Mouse (Mus musculus): ENCODE measurements at regions not wholly inside any gene's neighbourhood (a gene's known extent, or its start where the extent isn't known, plus 50 kb on each side); places are given as distances from the start of the nearest gene placed in this dataset.

DNA sequence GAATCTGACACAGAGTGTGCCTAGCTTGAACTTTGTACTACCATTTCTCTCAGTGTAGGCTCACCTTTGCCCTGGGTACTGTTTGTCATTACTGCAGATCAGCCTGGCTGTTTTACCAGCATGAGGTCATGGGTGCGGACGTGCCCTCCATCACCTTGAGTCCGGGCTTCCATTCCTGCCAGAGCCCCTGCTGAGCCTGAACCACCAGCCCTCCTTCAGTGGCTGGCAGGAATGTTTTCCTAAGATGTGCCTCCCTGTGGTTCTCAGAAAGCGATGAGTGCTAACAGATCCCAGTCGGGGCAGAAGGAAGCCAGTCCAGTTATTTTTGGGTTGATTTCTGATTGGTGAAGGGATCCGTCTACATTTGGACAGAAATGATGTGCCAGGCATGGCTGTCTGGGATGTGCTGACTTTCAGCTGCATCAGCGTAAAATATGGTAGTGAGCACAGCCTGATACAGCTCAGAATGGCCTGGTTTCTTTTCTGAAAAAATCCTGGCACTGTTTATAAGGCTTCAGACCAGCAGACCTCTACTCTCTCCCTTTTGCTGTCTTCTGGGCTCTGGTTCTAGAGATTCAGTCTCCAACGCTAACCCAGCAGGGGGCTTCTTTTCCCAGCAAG, 324.0 kb upstream of the Nfe2l3 start:
- DNase-seq = no peak

- DNase-seq = no peak
Observed at GRCm38 (mm10) chr6:51110596-51110995, 321.9 kb upstream of the Nfe2l3 start.

GRCm38 (mm10) chr6:51114604-51115333, 317.7 kb upstream of the Nfe2l3 start:
- no peak for DNase-seq

DNA sequence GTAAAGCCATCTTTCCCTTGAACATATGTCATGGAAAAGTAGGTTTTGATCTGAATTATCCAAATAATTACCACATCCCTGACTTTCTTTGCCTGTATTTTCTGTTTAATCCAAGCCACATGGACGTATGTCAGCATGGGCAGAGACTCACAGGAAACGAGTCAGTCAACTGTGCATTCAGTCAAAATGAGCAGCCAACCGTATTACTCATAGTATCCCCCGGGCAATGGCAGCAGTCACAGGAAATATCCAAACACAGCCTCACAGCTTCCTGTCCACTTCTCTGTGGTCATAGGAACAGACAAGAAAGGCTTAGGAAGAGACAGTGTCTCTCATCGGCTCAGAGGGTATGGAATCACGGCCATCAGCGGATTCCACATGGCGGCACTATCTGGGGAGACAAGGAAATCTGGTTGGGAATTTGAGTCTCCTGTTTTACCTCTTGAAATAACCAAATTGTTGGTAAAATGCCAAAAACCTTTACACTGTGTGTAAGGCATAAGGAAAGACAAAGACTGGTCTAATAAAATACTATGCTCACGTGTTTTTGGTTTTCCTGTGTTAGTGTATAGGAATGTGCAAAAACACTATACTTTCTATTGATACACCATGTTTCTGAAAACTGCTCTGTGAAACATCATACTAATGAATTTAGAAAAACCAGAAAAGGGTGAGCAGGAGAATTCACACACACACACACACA, 313.5 kb upstream of the Nfe2l3 start:
- peak in 1 of 2 experiments; percentile 14 for DNase-seq

DNA sequence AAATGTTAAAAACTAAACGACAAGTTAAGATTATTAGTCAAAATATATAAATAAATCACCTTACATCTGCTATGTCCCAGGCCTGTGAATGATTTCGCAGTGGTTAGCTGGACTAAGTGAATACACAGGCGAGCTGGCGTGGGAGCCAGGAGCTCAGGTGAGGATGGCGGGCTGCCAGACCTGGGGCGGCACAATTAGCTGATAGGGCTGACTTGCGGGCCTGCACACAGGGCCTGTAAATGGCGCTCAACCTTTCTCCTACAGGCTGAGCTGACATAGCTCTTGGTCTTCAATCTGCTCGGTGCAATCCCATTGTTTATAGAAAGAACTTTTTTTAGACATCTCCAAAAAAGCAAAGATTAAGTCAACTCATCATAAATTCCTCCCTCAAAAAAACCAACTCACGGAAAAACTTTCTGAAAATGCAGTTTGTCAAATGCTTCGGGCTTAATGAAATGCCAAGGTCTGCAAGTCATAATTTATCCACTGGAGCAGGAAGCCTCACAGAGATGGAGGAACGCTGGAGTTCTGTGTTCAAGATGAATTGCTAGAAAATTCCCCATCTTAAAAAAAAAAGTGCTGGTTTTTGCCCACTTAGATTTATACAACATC, 312.7 kb upstream of the Nfe2l3 start:
- peak; percentile 20 to 31 for DNase-seq

GRCm38 (mm10) chr6:51122941-51123340, 309.5 kb upstream of the Nfe2l3 start:
- no peak for DNase-seq

DNA sequence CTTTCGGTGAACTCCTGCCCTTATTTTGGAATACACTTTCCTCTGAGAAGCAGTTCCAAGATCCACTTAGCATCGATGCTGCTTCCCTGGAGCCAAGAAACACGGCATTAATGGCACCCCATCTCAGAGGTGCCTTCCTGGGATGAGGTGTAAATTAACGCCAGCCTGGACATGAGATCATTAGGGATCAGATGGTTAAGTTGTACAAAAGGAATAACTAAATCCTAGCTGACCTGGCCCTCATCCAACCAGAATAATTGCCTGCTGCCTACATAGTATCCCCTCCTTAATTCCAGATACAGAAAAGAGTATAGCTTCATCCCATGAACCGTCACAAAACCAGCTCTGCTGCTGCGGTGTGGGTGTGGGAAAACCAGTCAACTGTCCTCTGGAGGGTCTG, 304.6 kb upstream of the Nfe2l3 start:
- no peak for DNase-seq

- no peak for DNase-seq
Observed at GRCm38 (mm10) chr6:51129096-51129495, 303.4 kb upstream of the Nfe2l3 start.

DNA sequence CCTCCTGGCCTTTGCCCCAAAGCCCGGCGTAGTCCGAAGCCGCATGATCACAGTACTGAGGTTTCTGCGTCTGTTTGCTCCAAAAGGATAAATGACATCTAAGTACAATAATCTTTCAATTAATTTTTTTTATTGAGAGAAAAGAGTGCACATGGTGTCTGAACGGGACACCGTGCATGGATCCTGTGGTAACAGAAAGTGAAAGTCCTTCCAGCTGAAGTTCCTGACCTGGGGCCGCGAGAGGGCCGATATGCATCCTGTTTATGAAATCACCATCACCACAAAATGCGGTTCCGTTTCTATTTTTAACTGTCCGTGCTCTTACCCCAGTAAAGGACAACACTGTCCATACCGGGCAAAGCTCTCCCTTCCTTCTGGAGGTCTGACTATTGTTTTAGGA, 302.9 kb upstream of the Nfe2l3 start:
- peak; percentile 74 to 77 for DNase-seq

GRCm38 (mm10) chr6:51144762-51145161, 287.7 kb upstream of the Nfe2l3 start:
- no peak for DNase-seq

GRCm38 (mm10) chr6:51145863-51146262, 286.6 kb upstream of the Nfe2l3 start:
- DNase-seq = no peak

DNA sequence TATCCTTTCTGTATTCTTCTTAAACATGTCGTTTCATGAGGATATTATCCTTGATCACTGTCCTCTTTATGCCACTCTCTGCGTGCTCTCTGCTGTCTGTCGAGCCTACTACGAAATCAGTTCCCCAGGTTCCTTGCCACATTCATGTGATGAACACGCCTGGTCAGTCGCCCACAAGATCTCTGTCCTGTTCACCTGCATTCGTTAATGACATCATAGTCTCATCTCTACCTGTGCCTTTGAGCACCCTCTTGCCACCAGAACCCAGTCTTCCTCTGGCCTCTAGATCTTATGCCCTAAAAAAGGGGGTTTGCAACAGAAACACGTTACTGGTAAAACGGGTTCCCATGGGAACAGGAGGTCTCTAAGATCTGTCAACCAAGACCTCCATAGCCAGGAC, 283.6 kb upstream of the Nfe2l3 start:
- DNase-seq = no peak

GRCm38 (mm10) chr6:51150066-51150465, 282.4 kb upstream of the Nfe2l3 start:
- peak; percentile 54 to 66 for DNase-seq

GRCm38 (mm10) chr6:51150486-51150885, 282.0 kb upstream of the Nfe2l3 start:
- no peak for DNase-seq

DNA sequence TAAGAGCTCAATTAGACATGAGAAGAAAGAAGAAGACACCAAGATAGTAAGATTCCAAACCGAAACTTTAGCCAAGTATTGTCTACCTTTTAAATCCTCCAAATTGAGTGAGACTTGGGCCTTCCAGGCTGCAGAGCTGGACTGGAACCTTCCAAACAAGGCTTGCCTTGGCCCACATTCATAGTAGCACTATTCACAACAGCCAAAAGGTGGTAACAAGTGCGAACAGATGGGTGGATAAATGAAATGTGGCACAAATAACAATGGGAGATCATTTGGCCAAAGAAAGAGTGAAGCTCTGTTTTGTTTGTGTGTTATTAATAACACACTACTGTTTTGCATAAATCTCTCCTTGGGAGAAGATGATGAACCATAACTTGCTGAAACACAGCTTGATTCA, 281.6 kb upstream of the Nfe2l3 start:
- no peak for DNase-seq

GRCm38 (mm10) chr6:51156836-51157370, 275.6 kb upstream of the Nfe2l3 start:
- DNase-seq = no peak

- peak in 1 of 2 experiments; percentile 22 for DNase-seq
Observed at GRCm38 (mm10) chr6:51161149-51161548, 271.3 kb upstream of the Nfe2l3 start.

- peak; percentile 61 to 74 for DNase-seq
Observed at GRCm38 (mm10) chr6:51162208-51163082, 270.0 kb upstream of the Nfe2l3 start.

- peak; percentile 60 to 81 for DNase-seq
Observed at GRCm38 (mm10) chr6:51163266-51163665, 269.2 kb upstream of the Nfe2l3 start.

DNA sequence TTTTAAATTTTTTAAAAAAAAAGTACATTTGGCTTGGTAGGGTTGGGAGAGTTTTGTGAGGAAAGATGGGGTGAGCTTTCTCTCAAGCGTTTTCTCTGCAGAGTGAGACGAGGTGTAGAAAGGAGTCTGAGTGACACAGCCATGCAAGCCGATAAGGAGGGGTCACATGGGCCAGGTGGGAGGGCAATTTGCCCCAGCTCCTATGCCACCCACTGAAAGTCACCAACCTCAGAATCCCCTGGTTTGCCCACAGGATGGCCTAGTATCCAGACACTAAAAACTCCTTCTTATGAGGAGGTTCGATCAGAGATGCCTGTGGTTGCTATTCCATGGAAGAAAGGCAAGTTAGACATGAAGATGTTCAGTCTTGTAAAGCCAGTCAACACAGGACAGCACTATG, 268.6 kb upstream of the Nfe2l3 start:
- DNase-seq = no peak

DNA sequence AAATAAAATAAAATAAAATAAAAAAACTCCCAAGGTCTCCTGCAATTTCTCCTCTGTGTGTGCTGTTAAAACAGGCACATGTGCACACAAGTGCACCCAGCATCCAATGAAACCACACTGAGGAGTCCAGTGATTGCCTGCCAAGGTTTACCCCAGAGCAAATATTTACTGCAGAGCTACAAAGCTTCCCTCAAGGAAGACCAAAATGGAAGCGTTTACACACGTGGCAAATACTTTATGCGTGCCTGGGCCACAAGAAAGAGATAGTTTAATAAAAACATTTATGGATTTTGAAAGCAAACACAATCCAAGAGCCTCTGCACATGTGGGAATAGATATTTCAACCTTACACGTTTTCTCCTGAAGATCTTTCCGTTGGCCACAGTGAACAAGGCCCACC, 265.4 kb upstream of the Nfe2l3 start:
- no peak for DNase-seq

DNA sequence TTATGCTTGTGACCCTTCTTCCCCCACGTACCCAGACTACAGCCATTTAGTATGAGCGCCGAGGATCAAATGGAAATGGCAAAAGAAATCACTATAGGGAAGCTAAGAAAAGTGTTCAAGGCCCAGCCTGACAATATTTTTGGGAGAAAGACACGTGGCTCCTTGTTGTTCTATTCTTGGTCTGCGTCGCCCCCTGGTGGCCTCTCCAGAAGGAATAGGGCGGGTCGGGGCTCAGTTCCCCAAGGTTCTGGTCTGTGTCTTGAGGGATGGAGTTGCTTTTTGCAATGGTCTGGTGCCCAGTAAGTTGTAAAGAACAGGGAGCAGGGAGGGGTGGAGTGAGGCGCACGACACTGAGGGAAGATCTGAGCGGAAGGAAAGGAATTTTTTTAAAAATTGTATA, 264.4 kb upstream of the Nfe2l3 start:
- DNase-seq = peak; percentile 84 to 95

Data from heart, adult 18-20 months (tissue).